Mouse (Mus musculus) liver, embryonic 14.5 days (tissue): ENCODE results near the gene Hmcn2. TPM values are rescaled to one million over a fixed set of nuclear protein-coding genes. Genes with fewer than 3 reads are reported as not detected.

Experiments
- ATAC-seq: fragments of 200-750 bp; cut with Nextera tagmentation; 2 replicates; pipeline ENCODE4 v1.8.0; 2017; ENCODE audit warnings: moderate number of reproducible peaks, mild to moderate bottlenecking, moderate library complexity; ENCODE audit not compliant: insufficient read depth
- DNase-seq, 3 experiments: peaks; one replicate each; pipeline ENCODE4 v3.0.0-alpha.2; 2012 to 2013; ENCODE audit warnings: low read depth in 3 of 3, low spot score in 3 of 3
- H3K27ac ChIP-seq: fragments of 300-500 bp; sonication (generic); 2 replicates; pipeline ENCODE4 v1.5.1; 2014; ENCODE audit warnings: moderate library complexity, mild to moderate bottlenecking, control low read depth, inconsistent platforms
- H3K27me3 ChIP-seq: fragments of 300-500 bp; sonication (generic); 2 replicates; pipeline ENCODE4 v1.6.1; 2014; ENCODE audit warnings: mild to moderate bottlenecking, low read length, moderate library complexity; ENCODE audit not compliant: control insufficient read depth, insufficient read depth
- H3K36me3 ChIP-seq: fragments of 300-500 bp; sonication (generic); replicated peaks from 2 replicates; pipeline ENCODE4 v1.6.1; 2014; ENCODE audit warnings: low read depth; ENCODE audit not compliant: control insufficient read depth, insufficient read depth
- H3K4me1 ChIP-seq, 2 experiments: fragments of 200-500 bp in 1 of 2; fragments of 300-500 bp in 1 of 2; sonication (generic) in 1 of 2; replicated peaks; 2 replicates each; pipeline ENCODE4 v1.6.1; 2012 to 2014; ENCODE audit warnings: antibody characterized with exemption in 1 of 2, inconsistent platforms in 1 of 2, low read length in 1 of 2; ENCODE audit not compliant: control insufficient read depth in 2 of 2, insufficient read depth in 2 of 2
- H3K4me2 ChIP-seq: fragments of 300-500 bp; sonication (generic); 2 replicates; pipeline ENCODE4 v1.6.1; 2014; ENCODE audit warnings: low read depth, mild to moderate bottlenecking, control low read depth, moderate library complexity
- H3K4me3 ChIP-seq, 2 experiments: fragments of 200-500 bp in 1 of 2; fragments of 300-500 bp in 1 of 2; sonication (generic) in 1 of 2; 2 replicates each; pipeline ENCODE4 v1.5.1; 2012 to 2014; ENCODE audit warnings: low read depth in 2 of 2, low read length in 2 of 2, mild to moderate bottlenecking in 2 of 2, control low read depth in 1 of 2, inconsistent platforms in 1 of 2, moderate library complexity in 1 of 2; ENCODE audit not compliant: insufficient read depth in 1 of 2
- H3K9ac ChIP-seq: fragments of 300-500 bp; sonication (generic); replicated peaks from 2 replicates; pipeline ENCODE4 v1.6.1; 2014; ENCODE audit warnings: mild to moderate bottlenecking, control low read depth, moderate library complexity
- H3K9me3 ChIP-seq: fragments of 300-500 bp; sonication (generic); 2 replicates; pipeline ENCODE4 v1.6.1; 2016; ENCODE audit warnings: low read length, mixed read lengths; ENCODE audit not compliant: control insufficient read depth
- CTCF ChIP-seq: IDR thresholded peaks from 2 replicates; pipeline ENCODE4 v1.5.1; 2016; ENCODE audit warnings: antibody characterized with exemption, low read depth, control low read depth
- EP300 ChIP-seq: IDR thresholded peaks from 2 replicates; pipeline ENCODE4 v1.6.1; 2016; ENCODE audit warnings: antibody characterized with exemption, low read depth
- WGBS: fragments of 180-500 bp; shearing (Covaris S2); extraction: QIAGEN DNeasy Blood & Tissue Kit; methylation state at CpG from one replicate; pipeline ENCODE4 v1.1.7; 2014; ENCODE audit not compliant: insufficient replicate concordance; 5-methylcytosine and 5-hydroxymethylcytosine counted together
- polyA plus RNA-seq, 2 experiments: library from polyadenylated mRNA; depleted of rRNA in 1 of 2; stranded (reverse) in 1 of 2; unstranded in 1 of 2; fragments of >200 nt; fragmentation: Nextera tagmentation in 1 of 2; extraction: Ambion mirVana in 1 of 2; gene quantifications; 2 replicates each; pipeline versions ENCODE4 v1.2.1 to v1.2.3; 2012 to 2014

Gene Hmcn2
- polyA plus RNA-seq, 2 experiments: 0.10 to 0.27 TPM

- no peak overlapping the region for H3K4me3 ChIP-seq
- no peaks in the 10 kb centered on the region for H3K9me3 ChIP-seq
- peaks cover 0 to 3% of the 10 kb centered on the region in 2 experiments; a peak in 1 of 4 replicates for H3K4me1 ChIP-seq
- WGBS: 73% methylated on average over 6 of the region's 6 CpGs
- no peaks in the 10 kb centered on the region for H3K36me3 ChIP-seq
- H3K9ac ChIP-seq: no peak overlapping the region
- DNase-seq (no peak), ATAC-seq (no peak)
- H3K4me2 ChIP-seq: no peak overlapping the region
- H3K27ac ChIP-seq: no peak overlapping the region
- H3K27me3 ChIP-seq: no peaks in the 10 kb centered on the region
- TF ChIP-seq CTCF (no peak), EP300 (no peak)
Measured at GRCm38 (mm10) chr2:31439576-31439975, 125.4 kb downstream of the Hmcn2 start.

- Histone ChIP-seq H3K27ac (no peak overlapping the region), H3K36me3 (no peaks in the 10 kb centered on the region), H3K27me3 (no peaks in the 10 kb centered on the region), H3K4me2 (no peak overlapping the region), H3K4me1 (peaks cover 0 to 2% of the 10 kb centered on the region in 2 experiments; a peak in 1 of 4 replicates), H3K9ac (no peak overlapping the region), H3K4me3 (no peak overlapping the region), H3K9me3 (no peaks in the 10 kb centered on the region)
- DNase-seq: no peak
- 51% methylated on average over 11 of the region's 11 CpGs for WGBS
- ATAC-seq: no peak
- TF ChIP-seq CTCF (no peak), EP300 (no peak)
Measured at GRCm38 (mm10) chr2:31442480-31443160, 128.4 kb downstream of the Hmcn2 start.

- no peak for ATAC-seq
- TF ChIP-seq EP300 (no peak), CTCF (no peak)
- no peaks in the 10 kb centered on the region for H3K36me3 ChIP-seq
- H3K9ac ChIP-seq: no peak overlapping the region
- peaks cover 0 to 4% of the 10 kb centered on the region in 2 experiments; a peak in 2 of 4 replicates for H3K4me1 ChIP-seq
- H3K27ac ChIP-seq: no peak overlapping the region
- no peak overlapping the region for H3K4me2 ChIP-seq
- 39% methylated on average over 4 of the region's 4 CpGs for WGBS
- no peaks in the 10 kb centered on the region for H3K27me3 ChIP-seq
- DNase-seq: no peak
- H3K9me3 ChIP-seq: no peaks in the 10 kb centered on the region
- no peak overlapping the region for H3K4me3 ChIP-seq
Measured at GRCm38 (mm10) chr2:31446036-31446435, 131.8 kb downstream of the Hmcn2 start.

DNA sequence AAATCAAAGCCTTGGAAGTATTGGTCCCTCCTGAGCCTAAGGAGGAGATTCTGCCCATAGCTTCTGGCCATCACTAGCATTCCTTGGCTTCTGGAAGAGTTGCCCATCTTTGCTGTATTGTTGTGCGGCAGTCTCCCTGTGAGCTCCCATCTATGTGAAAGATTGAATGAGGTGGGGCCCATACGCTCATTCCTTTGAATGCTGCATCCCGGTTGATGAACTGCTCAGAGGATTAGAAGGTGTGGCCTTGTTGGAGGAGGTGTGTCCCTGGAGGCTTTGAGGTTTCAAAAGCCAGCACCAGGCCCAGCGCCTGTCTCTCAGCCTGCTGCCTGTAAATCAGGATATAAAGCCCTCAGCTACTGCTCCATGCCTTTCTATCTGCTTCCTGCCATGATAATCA, 132.2 kb downstream of the Hmcn2 start:
- Histone ChIP-seq H3K4me1 (peaks cover 0 to 5% of the 10 kb centered on the region in 2 experiments; a peak in 2 of 4 replicates), H3K9ac (no peak overlapping the region), H3K4me2 (no peak overlapping the region), H3K27me3 (no peaks in the 10 kb centered on the region), H3K4me3 (no peak overlapping the region), H3K9me3 (no peaks in the 10 kb centered on the region), H3K27ac (no peak overlapping the region), H3K36me3 (no peaks in the 10 kb centered on the region)
- TF ChIP-seq EP300: no peak
- no peak for TF ChIP-seq CTCF
- no peak for DNase-seq
- WGBS: 53% methylated on average over 4 of the region's 4 CpGs
- ATAC-seq: no peak

- H3K27me3 ChIP-seq: no peaks in the 10 kb centered on the region
- H3K4me2 ChIP-seq: no peak overlapping the region
- H3K9ac ChIP-seq: no peak overlapping the region
- H3K36me3 ChIP-seq: no peaks in the 10 kb centered on the region
- no peak for TF ChIP-seq EP300
- TF ChIP-seq CTCF: no peak
- WGBS: 30% methylated on average over 2 of the region's 2 CpGs
- H3K4me1 ChIP-seq: peaks cover 0 to 7% of the 10 kb centered on the region in 2 experiments; a peak in 2 of 4 replicates
- H3K4me3 ChIP-seq: no peak overlapping the region
- ATAC-seq (no peak), DNase-seq (no peak)
- H3K27ac ChIP-seq: no peak overlapping the region
- H3K9me3 ChIP-seq: no peaks in the 10 kb centered on the region
Measured at GRCm38 (mm10) chr2:31447536-31447935, 133.3 kb downstream of the Hmcn2 start.
